Mouse (Mus musculus) hindbrain, embryonic 16.5 days (tissue): ENCODE data around the gene Urb1. TPM values are rescaled to one million over a fixed set of nuclear protein-coding genes. Genes with fewer than 3 reads are reported as not detected.

Experiments used
- ATAC-seq: fragments of 200-750 bp; cut with Nextera tagmentation; 2 replicates; pipeline ENCODE4 v1.8.0; 2017; ENCODE audit warnings: moderate TSS enrichment, moderate library complexity
- H3K27ac ChIP-seq: fragments of 300-500 bp; sonication (generic); 2 replicates; pipeline ENCODE4 v1.5.1; 2014; ENCODE audit warnings: low read depth, mild to moderate bottlenecking, control low read depth, low read length, moderate library complexity
- H3K27me3 ChIP-seq: fragments of 300-500 bp; sonication (generic); replicated peaks from 2 replicates; pipeline ENCODE4 v1.6.1; 2014; ENCODE audit warnings: low read length; ENCODE audit not compliant: control insufficient read depth, insufficient read depth
- H3K36me3 ChIP-seq: fragments of 300-500 bp; sonication (generic); 2 replicates; pipeline ENCODE4 v1.6.1; 2014; ENCODE audit warnings: mild to moderate bottlenecking, low read length, moderate library complexity, mixed read lengths; ENCODE audit not compliant: control insufficient read depth, insufficient read depth
- H3K4me1 ChIP-seq: fragments of 300-500 bp; sonication (generic); 2 replicates; pipeline ENCODE4 v1.6.1; 2014; ENCODE audit warnings: low read depth, low read length; ENCODE audit not compliant: control insufficient read depth, insufficient read depth
- H3K4me2 ChIP-seq: fragments of 300-500 bp; sonication (generic); 2 replicates; pipeline ENCODE4 v1.6.1; 2014; ENCODE audit warnings: mild to moderate bottlenecking, low read length, control low read depth, moderate library complexity
- H3K4me3 ChIP-seq: fragments of 300-500 bp; sonication (generic); 2 replicates; pipeline ENCODE4 v1.5.1; 2014; ENCODE audit warnings: mild to moderate bottlenecking, low read length, control low read depth, moderate library complexity
- H3K9ac ChIP-seq: fragments of 300-500 bp; sonication (generic); 2 replicates; pipeline ENCODE4 v1.6.1; 2014; ENCODE audit warnings: low read depth, mild to moderate bottlenecking, control low read depth, low read length, moderate library complexity
- H3K9me3 ChIP-seq: fragments of 300-500 bp; sonication (generic); 2 replicates; pipeline ENCODE4 v1.6.1; 2014; ENCODE audit warnings: mild to moderate bottlenecking, low read length, moderate library complexity; ENCODE audit not compliant: control insufficient read depth
- WGBS: fragments of 180-500 bp; shearing (Covaris S2); extraction: QIAGEN DNeasy Blood & Tissue Kit; methylation state at CpG from one replicate; pipeline ENCODE4 v1.1.7; 2014; 5-methylcytosine and 5-hydroxymethylcytosine counted together
- polyA plus RNA-seq: library from polyadenylated mRNA; unstranded; fragments of >200 nt; fragmentation: Nextera tagmentation; extraction: Ambion mirVana; gene quantifications from 2 replicates; pipeline ENCODE4 v1.2.1, GENCODE M21; 2015

Urb1 gene
- 8.2 and 9.2 TPM in 2 replicates for polyA plus RNA-seq

- 0% methylated on average over 47 of the region's 47 CpGs for WGBS
- ATAC-seq: peak; percentile 98
These were observed at the start of gene Urb1 for GRCm38 (mm10) chr16:90809975-90810715. Gene Urb1, minus strand, starts transcription at chr16:90810413.

GRCm38 (mm10) chr16:90858206-90858605 lies 48.0 kb upstream of the Urb1 start:
- Histone ChIP-seq H3K4me1 (no peaks in the 10 kb centered on the region), H3K9ac (no peak overlapping the region), H3K4me2 (no peak overlapping the region), H3K4me3 (no peak overlapping the region), H3K9me3 (no peaks in the 10 kb centered on the region), H3K27ac (no peak overlapping the region), H3K36me3 (no peaks in the 10 kb centered on the region), H3K27me3 (no peaks in the 10 kb centered on the region)
- ATAC-seq: no peak
- WGBS: 88% methylated on average over 4 of the region's 4 CpGs

More at GRCm38 (mm10) chr16:90809975-90810715, at the start of gene Urb1:
- Histone ChIP-seq H3K9me3 (no peaks in the 10 kb centered on the region), H3K4me2 (peak within 1 kb of the TSS; percentile 61), H3K36me3 (no peaks in the 10 kb centered on the region), H3K27me3 (no peaks in the 10 kb centered on the region), H3K27ac (peak within 1 kb of the TSS; percentile 77), H3K4me3 (peak within 1 kb of the TSS; percentile 86), H3K9ac (peak within 1 kb of the TSS; percentile 73), H3K4me1 (peaks cover 12% of the 10 kb centered on the region)

- H3K9ac ChIP-seq: no peak overlapping the region
- H3K27ac ChIP-seq: no peak overlapping the region
- H3K27me3 ChIP-seq: no peaks in the 10 kb centered on the region
- H3K36me3 ChIP-seq: no peaks in the 10 kb centered on the region
- 85% methylated on average over 6 of the region's 6 CpGs for WGBS
- H3K4me2 ChIP-seq: no peak overlapping the region
- H3K4me1 ChIP-seq: no peaks in the 10 kb centered on the region
- H3K9me3 ChIP-seq: no peaks in the 10 kb centered on the region
- ATAC-seq: no peak
- no peak overlapping the region for H3K4me3 ChIP-seq
These were observed 46.5 kb upstream of the Urb1 start for GRCm38 (mm10) chr16:90856552-90857200.

- no peak overlapping the region for H3K27ac ChIP-seq
- H3K27me3 ChIP-seq: no peaks in the 10 kb centered on the region
- no peak overlapping the region for H3K9ac ChIP-seq
- H3K4me1 ChIP-seq: no peaks in the 10 kb centered on the region
- H3K36me3 ChIP-seq: no peaks in the 10 kb centered on the region
- no peak for ATAC-seq
- H3K4me2 ChIP-seq: no peak overlapping the region
- no peak overlapping the region for H3K4me3 ChIP-seq
- WGBS: 64% methylated on average over 11 of the region's 11 CpGs
- no peaks in the 10 kb centered on the region for H3K9me3 ChIP-seq
These were observed 41.6 kb upstream of the Urb1 start for GRCm38 (mm10) chr16:90851621-90852334.

DNA sequence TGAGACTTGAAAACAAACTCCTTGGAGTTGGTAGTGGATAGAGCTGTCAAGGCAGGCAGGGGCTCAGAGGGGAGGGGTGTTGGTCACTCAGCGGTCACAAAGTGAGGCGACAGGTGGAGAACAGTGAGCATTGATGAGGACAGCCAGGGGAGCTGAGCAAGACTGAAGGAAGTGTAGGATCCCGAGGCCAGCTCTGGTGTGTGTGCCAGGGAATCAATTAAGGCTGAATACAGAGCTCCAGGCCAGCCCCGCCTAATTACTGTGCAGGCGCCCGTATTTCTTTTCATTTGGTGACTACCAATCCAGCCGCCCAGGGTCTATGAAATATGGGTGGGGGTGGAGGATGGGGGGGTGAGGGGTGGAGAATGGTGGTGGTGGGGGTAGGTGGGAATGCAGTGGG lies 40.7 kb upstream of the Urb1 start:
- Histone ChIP-seq H3K4me3 (no peak overlapping the region), H3K27me3 (no peaks in the 10 kb centered on the region), H3K9ac (no peak overlapping the region), H3K4me2 (no peak overlapping the region), H3K27ac (no peak overlapping the region), H3K9me3 (no peaks in the 10 kb centered on the region), H3K4me1 (no peaks in the 10 kb centered on the region), H3K36me3 (no peaks in the 10 kb centered on the region)
- ATAC-seq: peak; percentile 65; the same call in 1 of the 2 replicates
- WGBS: 43% methylated on average over 7 of the region's 7 CpGs

DNA sequence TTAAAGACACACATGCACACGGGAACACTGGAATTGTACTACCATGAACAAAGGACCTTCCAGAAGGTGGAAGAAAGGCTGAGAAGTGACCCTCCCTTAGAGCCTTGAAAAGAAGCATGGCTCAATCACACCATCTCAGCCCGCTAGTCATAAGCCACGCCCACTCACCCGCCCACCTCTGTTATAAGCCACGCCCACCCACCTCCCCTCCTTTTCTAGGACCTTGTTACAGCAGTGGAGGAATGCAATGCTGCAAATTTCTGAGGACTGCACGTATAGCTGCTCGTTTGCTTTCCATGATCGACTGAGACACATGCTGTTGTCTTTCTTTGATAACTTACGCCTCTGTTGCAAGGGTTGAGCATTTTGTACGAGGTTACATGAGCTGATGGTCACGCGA lies 39.0 kb upstream of the Urb1 start:
- ATAC-seq: no peak
- no peak overlapping the region for H3K27ac ChIP-seq
- H3K9ac ChIP-seq: no peak overlapping the region
- no peaks in the 10 kb centered on the region for H3K27me3 ChIP-seq
- H3K36me3 ChIP-seq: no peaks in the 10 kb centered on the region
- no peaks in the 10 kb centered on the region; the same call in 1 of the 2 replicates for H3K4me1 ChIP-seq
- no peaks in the 10 kb centered on the region for H3K9me3 ChIP-seq
- H3K4me3 ChIP-seq: no peak overlapping the region
- 44% methylated on average over 12 of the region's 12 CpGs for WGBS
- H3K4me2 ChIP-seq: no peak overlapping the region

DNA sequence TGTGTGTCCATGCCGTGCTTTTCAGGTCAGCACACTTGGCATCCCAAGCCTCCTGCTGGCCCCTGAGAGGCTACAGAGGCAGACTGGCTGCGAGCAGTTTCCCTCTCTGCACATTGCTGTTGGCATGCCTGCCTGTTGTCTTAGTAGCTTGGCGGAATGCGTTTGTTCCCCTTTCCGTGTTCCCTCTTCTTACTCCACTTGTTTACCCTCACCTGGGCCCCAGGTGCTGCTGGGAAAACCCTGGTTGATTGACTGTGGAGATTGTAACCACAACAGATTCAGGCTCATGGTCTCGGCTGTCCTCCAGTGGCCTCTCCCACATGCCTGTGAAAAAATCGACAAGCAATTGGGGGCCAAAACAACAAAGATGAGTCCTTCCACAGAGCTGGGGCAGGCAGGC lies 38.5 kb upstream of the Urb1 start:
- ATAC-seq: no peak
- no peaks in the 10 kb centered on the region; the same call in 1 of the 2 replicates for H3K4me1 ChIP-seq
- H3K36me3 ChIP-seq: no peaks in the 10 kb centered on the region
- no peaks in the 10 kb centered on the region for H3K9me3 ChIP-seq
- no peaks in the 10 kb centered on the region for H3K27me3 ChIP-seq
- H3K4me3 ChIP-seq: no peak overlapping the region
- no peak overlapping the region for H3K4me2 ChIP-seq
- H3K27ac ChIP-seq: no peak overlapping the region
- WGBS: 64% methylated on average over 7 of the region's 7 CpGs
- H3K9ac ChIP-seq: no peak overlapping the region

DNA sequence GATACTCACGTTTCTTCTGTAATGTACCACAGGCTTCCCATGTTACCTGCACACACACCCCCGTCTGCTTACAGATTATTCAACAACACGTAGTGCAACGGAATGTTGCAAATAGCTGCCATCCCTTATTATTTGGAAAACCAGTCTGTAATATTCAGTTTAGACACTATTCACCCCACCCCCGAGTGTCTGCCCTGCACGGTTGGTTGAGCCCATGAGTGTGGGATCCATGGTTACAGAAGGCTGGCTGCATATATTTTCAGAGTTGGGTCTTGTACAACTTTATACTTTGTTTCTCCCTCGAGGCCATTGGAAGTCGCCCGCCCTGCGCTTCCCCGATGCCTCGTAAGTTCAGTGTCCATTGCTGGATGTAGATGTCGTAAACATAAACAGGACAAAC lies 35.4 kb upstream of the Urb1 start:
- H3K36me3 ChIP-seq: no peaks in the 10 kb centered on the region
- H3K9ac ChIP-seq: no peak overlapping the region
- no peak overlapping the region for H3K27ac ChIP-seq
- no peak overlapping the region for H3K4me3 ChIP-seq
- peaks cover 5% of the 10 kb centered on the region; the same call in 1 of the 2 replicates for H3K4me1 ChIP-seq
- no peaks in the 10 kb centered on the region for H3K27me3 ChIP-seq
- WGBS: 48% methylated on average over 13 of the region's 13 CpGs
- no peak overlapping the region for H3K4me2 ChIP-seq
- no peaks in the 10 kb centered on the region for H3K9me3 ChIP-seq
- ATAC-seq: peak; percentile 61

GRCm38 (mm10) chr16:90845038-90845437 lies 34.8 kb upstream of the Urb1 start:
- 0 out of 2 replicates have a peak, but pooled peaks have one; percentile 40 for ATAC-seq

More at GRCm38 (mm10) chr16:90845038-90845437, 34.8 kb upstream of the Urb1 start:
- Histone ChIP-seq H3K4me2 (no peak overlapping the region), H3K36me3 (no peaks in the 10 kb centered on the region), H3K27ac (no peak overlapping the region), H3K27me3 (no peaks in the 10 kb centered on the region), H3K9me3 (no peaks in the 10 kb centered on the region), H3K4me1 (peaks cover 5% of the 10 kb centered on the region; the same call in 1 of the 2 replicates), H3K9ac (no peak overlapping the region), H3K4me3 (no peak overlapping the region)
- 45% methylated on average over 6 of the region's 6 CpGs for WGBS
